Mouse (Mus musculus): ENCODE data around the gene Dynlt1a.
"Not testable (repeated sequence)": the region's sequence is repeated elsewhere in the genome, so short reads cannot be mapped to it uniquely, and the experiment has no call there.

Dynlt1a gene

GRCm38 (mm10) chr17:6317339-6317985 lies at the start of gene Dynlt1a:
Gene Dynlt1a (minus strand): TSS chr17:6317500.
- DNase-seq (ENCODE audit: low spot score in 2 of 2): peak; percentile 99

GRCm38 (mm10) chr17:6355256-6355655 lies 38.0 kb upstream of the Dynlt1a start:
- peak in 1 of 2 experiments; percentile 11 for DNase-seq (ENCODE audit: low spot score in 2 of 2)

- not testable (repeated sequence) for DNase-seq (ENCODE audit: low spot score in 2 of 2)
Observed at GRCm38 (mm10) chr17:6342606-6343294, 25.4 kb upstream of the Dynlt1a start.

- not testable (repeated sequence) for DNase-seq (ENCODE audit: low spot score in 2 of 2)
Observed at GRCm38 (mm10) chr17:6328997-6329396, 11.7 kb upstream of the Dynlt1a start.

GRCm38 (mm10) chr17:6327554-6327953 lies 10.3 kb upstream of the Dynlt1a start:
- not testable (repeated sequence) for DNase-seq (ENCODE audit: low spot score in 2 of 2)

GRCm38 (mm10) chr17:6325543-6325942 lies 8.2 kb upstream of the Dynlt1a start:
- DNase-seq (ENCODE audit: low spot score in 2 of 2): not testable (repeated sequence)

GRCm38 (mm10) chr17:6325021-6325420 lies 7.7 kb upstream of the Dynlt1a start:
- DNase-seq (ENCODE audit: low spot score in 2 of 2): not testable (repeated sequence)

GRCm38 (mm10) chr17:6321778-6322101 lies 4.4 kb upstream of the Dynlt1a start:
- not testable (repeated sequence) for DNase-seq (ENCODE audit: low spot score in 2 of 2)

GRCm38 (mm10) chr17:6321081-6321777 lies 3.9 kb upstream of the Dynlt1a start:
- not testable (repeated sequence) for DNase-seq (ENCODE audit: low spot score in 2 of 2)

GRCm38 (mm10) chr17:6316379-6317126 lies 747 bp downstream of the Dynlt1a start:
- DNase-seq (ENCODE audit: low spot score in 2 of 2): peak; percentile 49 to 60

- DNase-seq (ENCODE audit: low spot score in 2 of 2): not testable (repeated sequence)
Observed at GRCm38 (mm10) chr17:6315706-6316105, 1.6 kb downstream of the Dynlt1a start.

GRCm38 (mm10) chr17:6314493-6314892 lies 2.8 kb downstream of the Dynlt1a start:
- not testable (repeated sequence) for DNase-seq (ENCODE audit: low spot score in 2 of 2)

- not testable (repeated sequence) for DNase-seq (ENCODE audit: low spot score in 2 of 2)
Observed at GRCm38 (mm10) chr17:6312755-6313154, 4.5 kb downstream of the Dynlt1a start.

- DNase-seq (ENCODE audit: low spot score in 2 of 2): not testable (repeated sequence)
Observed at GRCm38 (mm10) chr17:6311716-6312115, 5.6 kb downstream of the Dynlt1a start.

GRCm38 (mm10) chr17:6306503-6306902 lies 10.8 kb downstream of the Dynlt1a start:
- DNase-seq (ENCODE audit: low spot score in 2 of 2): not testable (repeated sequence)

GRCm38 (mm10) chr17:6305656-6306270 lies 11.5 kb downstream of the Dynlt1a start:
- not testable (repeated sequence) for DNase-seq (ENCODE audit: low spot score in 2 of 2)

GRCm38 (mm10) chr17:6304891-6305290 lies 12.4 kb downstream of the Dynlt1a start:
- not testable (repeated sequence) for DNase-seq (ENCODE audit: low spot score in 2 of 2)

- DNase-seq (ENCODE audit: low spot score in 2 of 2): not testable (repeated sequence)
Observed at GRCm38 (mm10) chr17:6300190-6300863, 17.0 kb downstream of the Dynlt1a start.

- DNase-seq (ENCODE audit: low spot score in 2 of 2): not testable (repeated sequence)
Observed at GRCm38 (mm10) chr17:6297060-6297795, 20.1 kb downstream of the Dynlt1a start.

- not testable (repeated sequence) for DNase-seq (ENCODE audit: low spot score in 2 of 2)
Observed at GRCm38 (mm10) chr17:6293882-6294281, 23.4 kb downstream of the Dynlt1a start.

Measured in spleen, postnatal 14 days (tissue).